Mouse (Mus musculus) skeletal muscle tissue, adult 2 months (tissue): Measurements from ENCODE around the gene Tcp11l2.

Experiments
- DNase-seq: peaks from one replicate; pipeline ENCODE4 v3.0.0-alpha.2; 2012; ENCODE audit warnings: low read depth, low spot score

The Tcp11l2 gene

DNA sequence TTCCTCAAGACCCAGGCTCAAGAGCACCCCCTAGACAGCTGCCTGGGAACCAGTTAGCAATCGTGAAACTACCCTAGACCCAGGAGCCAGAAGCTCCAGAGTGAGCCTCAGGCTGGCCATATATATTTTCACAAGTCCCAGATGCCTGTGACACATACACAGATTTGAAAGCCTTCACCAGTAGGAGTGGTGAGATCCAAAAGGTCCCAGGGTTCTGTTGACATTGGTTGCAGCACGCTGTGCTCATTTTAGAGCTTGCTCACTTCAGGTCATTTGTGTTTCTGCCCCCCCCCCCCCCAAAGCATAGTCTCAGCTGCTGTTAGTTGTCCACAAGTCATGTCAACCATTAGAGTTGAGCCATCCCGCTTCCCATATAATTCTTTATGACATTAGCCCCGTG is 77.6 kb downstream of the Tcp11l2 start:
- DNase-seq: no peak

DNA sequence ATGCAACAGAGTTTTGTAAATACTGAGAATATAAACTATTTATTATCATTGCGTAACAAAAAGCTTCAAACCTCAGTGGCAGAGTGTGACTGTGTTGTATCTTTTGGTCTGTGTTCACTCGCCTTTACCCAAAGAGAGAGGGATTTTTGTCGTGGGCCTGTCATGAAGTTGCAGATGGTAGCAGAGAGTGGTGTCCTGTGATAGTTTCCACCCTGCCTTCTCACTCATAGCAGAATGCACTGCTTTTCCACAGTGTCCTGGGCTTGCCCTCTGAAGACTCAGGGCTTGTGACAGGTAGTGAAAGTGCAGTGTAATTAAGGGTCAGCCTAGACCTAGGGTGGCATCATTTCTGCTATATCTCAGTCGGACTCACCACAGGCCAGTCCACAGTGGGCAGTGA is 78.3 kb downstream of the Tcp11l2 start:
- DNase-seq: no peak

DNA sequence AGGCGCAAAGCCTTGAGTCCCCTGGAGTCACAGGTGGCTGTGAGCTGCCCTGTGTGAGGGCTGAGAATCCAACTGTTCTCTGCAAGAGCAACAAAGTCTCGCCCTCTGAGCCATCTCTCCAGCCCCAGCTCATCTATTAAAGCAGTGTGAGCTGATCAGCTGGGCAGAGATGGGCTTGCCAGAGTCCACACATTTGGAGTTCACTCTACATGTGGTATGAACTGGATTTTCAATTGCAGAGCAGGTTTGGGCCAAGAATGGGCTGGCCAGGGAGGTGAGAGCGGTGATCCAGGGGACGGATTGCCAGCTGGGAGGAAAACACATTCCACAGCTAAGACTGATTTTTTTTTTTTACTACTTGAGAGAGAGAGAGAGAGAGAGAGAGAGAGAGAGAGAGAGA is 80.2 kb downstream of the Tcp11l2 start:
- DNase-seq: peak; percentile 69

DNA sequence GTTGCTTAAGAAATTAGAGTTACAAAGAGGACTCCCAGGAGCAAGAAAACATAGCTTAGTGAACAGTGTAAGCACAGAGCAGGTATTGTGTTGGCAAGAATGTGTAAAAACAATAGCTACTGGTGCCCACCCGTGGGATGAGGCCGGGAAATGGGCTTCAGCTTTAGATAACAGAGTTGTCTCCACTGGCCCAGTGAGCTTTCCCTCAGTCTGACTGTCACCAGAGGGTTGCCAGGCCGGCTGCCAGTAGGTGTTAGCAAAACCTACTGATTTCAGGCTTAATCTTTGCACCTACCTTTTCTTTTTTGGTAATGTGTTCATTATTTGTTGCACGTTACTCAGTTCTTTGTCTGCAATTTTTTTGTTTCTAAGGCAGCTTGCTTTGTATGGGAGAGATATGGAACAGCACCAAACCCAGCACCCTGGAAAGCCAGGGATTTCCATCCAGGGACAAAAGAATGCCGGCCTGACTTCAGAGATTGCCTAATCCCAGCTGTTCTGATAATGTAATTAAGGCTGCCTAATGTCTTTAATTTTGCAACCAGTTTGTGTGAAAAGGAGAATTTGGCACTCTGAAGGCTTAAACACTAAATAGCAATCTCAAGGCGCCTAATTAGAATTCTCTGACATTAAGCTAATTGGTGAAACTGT is 81.1 kb downstream of the Tcp11l2 start:
- DNase-seq: peak; percentile 25

DNA sequence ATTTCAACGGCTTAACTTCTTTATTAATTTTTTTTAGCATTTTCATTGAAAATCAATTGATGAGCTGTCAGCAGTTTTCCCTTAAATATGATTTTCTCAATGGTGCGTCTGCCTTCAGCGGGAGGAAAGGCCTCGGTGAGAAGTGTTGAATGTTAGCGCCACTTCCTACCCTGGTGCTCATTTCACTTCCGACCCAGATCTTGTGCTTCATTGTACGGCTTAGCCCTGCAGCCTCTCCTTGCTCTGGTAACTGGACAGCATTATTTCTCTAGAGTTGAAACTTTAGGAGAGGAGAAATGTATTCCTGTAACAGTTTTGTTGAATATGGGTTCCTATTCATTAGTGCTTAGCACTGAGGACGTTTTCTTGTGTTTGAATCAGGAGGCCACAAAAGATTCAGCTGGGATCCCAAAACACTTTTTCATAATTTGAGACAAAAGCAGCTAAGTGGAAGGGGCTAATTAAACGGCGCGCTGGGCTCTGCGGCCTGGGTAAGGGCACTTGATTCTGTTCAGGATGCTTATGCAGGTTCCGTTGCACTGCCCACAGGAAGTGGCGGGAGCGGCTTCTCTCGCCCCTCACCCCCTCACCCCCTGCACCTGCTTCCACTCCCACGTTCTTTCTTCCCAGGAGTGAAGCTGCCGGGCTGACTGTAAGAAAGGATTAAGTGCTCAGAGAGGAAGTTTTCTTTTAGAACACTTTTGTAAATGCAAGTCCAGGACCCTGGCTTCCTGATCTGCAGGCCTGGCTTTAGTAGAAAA is 81.8 kb downstream of the Tcp11l2 start:
- no peak for DNase-seq

DNA sequence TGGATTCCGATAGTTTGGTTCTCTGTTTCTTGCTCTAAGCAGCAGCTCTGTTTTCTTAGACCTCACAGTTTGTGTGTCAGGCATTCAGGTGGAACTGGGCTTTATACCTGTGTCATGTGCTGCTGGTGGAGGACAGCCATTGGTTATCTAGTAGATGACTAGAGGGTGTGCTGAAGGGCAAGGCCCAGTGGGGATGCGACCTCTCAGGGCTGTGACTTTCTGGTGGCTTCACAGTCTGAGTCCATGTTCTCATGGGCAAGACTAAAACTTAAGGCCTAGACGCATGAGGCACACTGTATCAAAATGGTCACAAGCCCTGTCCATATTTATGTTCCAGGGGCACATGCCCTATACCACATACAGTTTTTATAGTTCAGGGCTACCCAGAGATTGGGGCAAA is 82.9 kb downstream of the Tcp11l2 start:
- no peak for DNase-seq

DNA sequence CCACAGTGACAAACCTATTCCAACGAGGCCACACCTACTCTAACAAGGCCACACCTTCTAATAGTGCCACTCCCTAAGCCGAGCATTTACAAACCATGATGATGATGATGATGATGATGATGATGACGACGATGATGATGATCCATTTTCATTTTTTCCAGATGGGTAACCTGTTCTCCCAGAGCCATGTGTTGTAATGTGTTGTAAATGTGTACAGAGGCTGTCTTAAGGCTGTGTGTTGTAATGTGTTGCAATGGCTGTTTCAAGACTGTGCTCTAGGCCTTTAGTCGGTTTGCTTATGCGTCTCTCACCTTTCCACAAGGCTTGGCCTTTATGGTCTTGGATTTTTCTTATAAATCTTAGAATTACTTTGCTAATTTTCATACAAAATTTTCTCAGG is 85.7 kb downstream of the Tcp11l2 start:
- DNase-seq: no peak
